8 mouse cellular contexts compared by ENCODE assay signal in the genomic region with DNA sequence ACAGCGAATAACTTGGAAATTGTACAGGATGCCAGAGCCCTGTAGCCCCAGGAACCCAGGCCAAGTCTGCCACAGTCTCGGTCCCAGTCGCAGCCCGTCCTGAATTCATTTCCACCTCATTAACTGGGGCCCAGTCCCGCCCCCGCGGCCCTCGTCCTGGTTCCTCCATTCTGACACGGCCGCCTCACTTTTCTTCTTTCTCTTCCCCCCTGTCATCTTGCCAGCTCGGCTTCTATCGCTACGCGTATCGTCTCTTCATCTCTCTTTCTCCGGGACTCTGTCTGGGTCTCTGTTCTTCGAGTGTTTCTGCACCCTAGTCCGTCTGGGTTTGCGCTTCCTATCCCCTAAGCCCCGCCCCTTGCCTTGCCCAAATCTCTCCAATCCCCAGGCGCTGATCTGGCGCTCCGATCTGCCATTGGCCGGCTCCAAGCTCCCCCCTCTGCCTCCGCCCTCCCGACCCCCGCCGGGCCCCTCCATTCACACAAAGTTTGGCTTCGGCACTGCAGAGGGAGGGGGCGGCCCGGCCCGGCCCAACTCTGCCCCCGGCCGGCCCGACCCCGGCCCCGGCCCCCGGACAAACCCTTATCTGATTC. TPM values are rescaled to one million over a fixed set of nuclear protein-coding genes. Genes with fewer than 3 reads are reported as not detected.
DNase-seq lines count a peak whose midpoint lies in the region; ATAC-seq lines count a peak whose summit lies in the region.

Gene Kcnj10 (plus strand): TSS at position 482 of the 593 bp plus-strand sequence.

- WGBS in embryonic facial prominence, embryonic 12.5 days, result 3% methylated on average over 38 of the region's 38 CpGs
- 3% methylated on average over 38 of the region's 38 CpGs for WGBS in heart, embryonic 10.5 days
- WGBS in limb, embryonic 15.5 days, result 3% methylated on average over 37 of the region's 38 CpGs
- 1% methylated on average over 38 of the region's 38 CpGs for WGBS in midbrain, embryonic 15.5 days

- H3K27ac ChIP-seq in embryonic facial prominence, embryonic 12.5 days, result no peak within 1 kb of the TSS
- peak within 1 kb of the TSS; percentile 36; the same call in 1 of the 2 replicates for H3K27ac ChIP-seq in heart, embryonic 10.5 days
- H3K27ac ChIP-seq in limb, embryonic 15.5 days, result no peak within 1 kb of the TSS
- H3K27ac ChIP-seq in midbrain, embryonic 15.5 days, result peak within 1 kb of the TSS; percentile 53; the same call in 1 of the 2 replicates

- no peaks in the 10 kb centered on the region for H3K9me3 ChIP-seq in embryonic facial prominence, embryonic 12.5 days
- H3K9me3 ChIP-seq in heart, embryonic 10.5 days, result no peaks in the 10 kb centered on the region
- H3K9me3 ChIP-seq in limb, embryonic 15.5 days, result no peaks in the 10 kb centered on the region
- H3K9me3 ChIP-seq in midbrain, embryonic 15.5 days, result no peaks in the 10 kb centered on the region

- H3K4me2 ChIP-seq in embryonic facial prominence, embryonic 12.5 days (replicated peaks), result peak within 1 kb of the TSS; percentile 65
- peak within 1 kb of the TSS; percentile 67 for H3K4me2 ChIP-seq in limb, embryonic 15.5 days
- H3K4me2 ChIP-seq in midbrain, embryonic 15.5 days, result peak within 1 kb of the TSS; percentile 75

- peak; percentile 78 for ATAC-seq in embryonic facial prominence, embryonic 12.5 days (ENCODE audit: insufficient number of reproducible peaks, insufficient read depth, low FRiP score, low TSS enrichment)
- peak; percentile 62; the same call in 1 of the 2 replicates for ATAC-seq in limb, embryonic 15.5 days (ENCODE audit: insufficient number of reproducible peaks, low FRiP score, low TSS enrichment, low read depth)
- ATAC-seq in midbrain, embryonic 15.5 days (replicated peaks), result peak; percentile 91

- no peaks in the 10 kb centered on the region for H3K36me3 ChIP-seq in embryonic facial prominence, embryonic 12.5 days
- no peaks in the 10 kb centered on the region for H3K36me3 ChIP-seq in heart, embryonic 10.5 days
- H3K36me3 ChIP-seq in limb, embryonic 15.5 days, result no peaks in the 10 kb centered on the region
- H3K36me3 ChIP-seq in midbrain, embryonic 15.5 days (replicated peaks), result no peaks in the 10 kb centered on the region

- H3K9ac ChIP-seq in embryonic facial prominence, embryonic 12.5 days, result no peak within 1 kb of the TSS
- no peak within 1 kb of the TSS; the same call in 1 of the 2 replicates for H3K9ac ChIP-seq in limb, embryonic 15.5 days
- peak within 1 kb of the TSS; percentile 19; the same call in 1 of the 2 replicates for H3K9ac ChIP-seq in midbrain, embryonic 15.5 days

- peaks cover 43% of the 10 kb centered on the region for H3K27me3 ChIP-seq in embryonic facial prominence, embryonic 12.5 days
- peaks cover 78% of the 10 kb centered on the region for H3K27me3 ChIP-seq in heart, embryonic 10.5 days (ENCODE audit: insufficient read depth, poor library complexity, severe bottlenecking)
- peaks cover 45% of the 10 kb centered on the region for H3K27me3 ChIP-seq in limb, embryonic 15.5 days
- H3K27me3 ChIP-seq in midbrain, embryonic 15.5 days (replicated peaks), result peaks cover 5% of the 10 kb centered on the region

- H3K4me3 ChIP-seq in embryonic facial prominence, embryonic 12.5 days, result peak within 1 kb of the TSS; percentile 41
- H3K4me3 ChIP-seq in heart, embryonic 10.5 days, result peak within 1 kb of the TSS; percentile 63
- H3K4me3 ChIP-seq in limb, embryonic 15.5 days, result peak within 1 kb of the TSS; percentile 38
- H3K4me3 ChIP-seq in midbrain, embryonic 15.5 days, result peak within 1 kb of the TSS; percentile 41

- H3K4me1 ChIP-seq in embryonic facial prominence, embryonic 12.5 days, result no peaks in the 10 kb centered on the region
- H3K4me1 ChIP-seq in heart, embryonic 10.5 days, result peaks cover 14% of the 10 kb centered on the region
- H3K4me1 ChIP-seq in limb, embryonic 15.5 days, result peaks cover 10% of the 10 kb centered on the region
- H3K4me1 ChIP-seq in midbrain, embryonic 15.5 days, result peaks cover 12% of the 10 kb centered on the region

- DNase-seq in CD4-positive helper T cell, adult 2 months (ENCODE audit: low read depth, low spot score), result peak; percentile 66
- DNase-seq in adrenal gland, postnatal 4 days (ENCODE audit: low spot score in 2 of 2), result peak; percentile 53 to 58
- peak; percentile 92 for DNase-seq in heart, embryonic 10.5 days (ENCODE audit: low spot score)
- peak; percentile 71 for DNase-seq in kidney, adult 9 months
- peak; percentile 63 to 78 for DNase-seq in spleen, postnatal 4 days (ENCODE audit: low spot score in 2 of 2)

RNA-seq across cellular contexts. Expression of gene Kcnj10, which starts in this region (rescaled TPM):
- 1 to 10 TPM; 1.8 to 4.5 TPM for total RNA-seq in adrenal gland, postnatal 4 days (2021)
- polyA plus RNA-seq in embryonic facial prominence, embryonic 12.5 days (2016; fragmentation: Nextera tagmentation; extraction: Ambion mirVana), result 0.06 and 0.08 TPM in 2 replicates
- polyA plus RNA-seq in heart, embryonic 10.5 days (2016; fragmentation: Nextera tagmentation; extraction: Ambion mirVana), result 0.09 TPM in 1 of 2 replicates, not detected in the other
- polyA plus RNA-seq in limb, embryonic 15.5 days (2015; fragmentation: Nextera tagmentation; extraction: Ambion mirVana), result 0.04 and 0.05 TPM in 2 replicates
- polyA plus RNA-seq in midbrain, embryonic 15.5 days (2015; fragmentation: Nextera tagmentation; extraction: Ambion mirVana), result 1.8 TPM in 2 replicates

Comparison
In these comparisons a context has a peak if more than half of its experiments do, and no peak if none do; other contexts are left out.
1. Peak in ATAC-seq, H3K4me3 ChIP-seq and H3K4me2 ChIP-seq in embryonic facial prominence, embryonic 12.5 days; RNA of the gene not detected or under 1 TPM.
2. Peak in DNase-seq, H3K4me3 ChIP-seq and H3K27ac ChIP-seq in heart, embryonic 10.5 days; RNA of the gene not detected or under 1 TPM.
3. Peak in ATAC-seq, H3K4me3 ChIP-seq and H3K4me2 ChIP-seq in limb, embryonic 15.5 days; RNA of the gene not detected or under 1 TPM.